In the genomic region with DNA sequence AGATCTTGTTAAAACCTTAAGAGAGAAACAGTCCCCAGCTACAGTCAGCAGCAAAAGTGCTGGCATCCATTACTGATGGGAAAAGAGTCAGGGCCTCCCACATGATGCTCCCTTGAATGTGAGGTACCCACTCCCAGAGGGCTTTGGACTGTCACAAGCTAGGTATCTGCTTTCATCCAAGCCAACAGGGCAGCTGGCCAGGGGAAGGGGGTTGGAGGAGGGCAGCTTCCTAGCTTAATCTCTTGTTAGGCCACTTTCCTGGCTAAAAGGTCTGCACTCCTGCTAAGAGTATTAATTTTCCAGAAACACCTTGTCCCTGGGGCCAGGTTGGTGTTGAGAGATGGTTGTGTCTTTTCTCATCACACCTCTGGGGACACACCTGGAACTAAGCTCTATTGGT, we compare ENCODE assay signal across 16 mouse cellular contexts.
DNase-seq lines count a peak whose midpoint lies in the region; ATAC-seq and TF ChIP-seq lines count a peak whose summit lies in the region.
"Had no signal": no experiment of that assay in that cellular context is flagged by ENCODE, and none has a peak within 500 bp of the region (broad histone marks: within the 10 kb centered on the region; RNA-seq: fewer than 3 reads in every experiment).

No protein-coding gene starts in this region.

- H3K4me2 ChIP-seq in heart, embryonic 13.5 days, result no peak overlapping the region
- no peak overlapping the region for H3K4me2 ChIP-seq in midbrain, embryonic 11.5 days
- no peak overlapping the region for H3K4me2 ChIP-seq in midbrain, embryonic 16.5 days (ENCODE audit: low read length)
- peak overlapping the region; percentile 25; the same call in 1 of the 2 replicates for H3K4me2 ChIP-seq in limb, embryonic 14.5 days (replicated peaks; ENCODE audit: low read depth, low read length, severe bottlenecking)
- H3K4me2 ChIP-seq in intestine, postnatal 0 days (replicated peaks; ENCODE audit: low read depth), result no peak overlapping the region
- H3K4me2 ChIP-seq: intestine, embryonic 15.5 days had no signal

- peak overlapping the region; percentile 77 for H3K27ac ChIP-seq in heart, embryonic 13.5 days (replicated peaks)
- H3K27ac ChIP-seq in midbrain, embryonic 11.5 days (ENCODE audit: low read depth, low read length), result peak overlapping the region; percentile 50
- no peak overlapping the region for H3K27ac ChIP-seq in midbrain, embryonic 16.5 days (ENCODE audit: low read length)
- peak overlapping the region; percentile 78 for H3K27ac ChIP-seq in embryonic facial prominence, embryonic 10.5 days (replicated peaks)
- no peak overlapping the region for H3K27ac ChIP-seq in limb, embryonic 14.5 days (replicated peaks; ENCODE audit: low read depth, low read length)
- H3K27ac ChIP-seq in intestine, postnatal 0 days (ENCODE audit: low read depth, low read length), result no peak overlapping the region
- H3K27ac ChIP-seq: intestine, embryonic 15.5 days had no signal

- no peaks in the 10 kb centered on the region for H3K36me3 ChIP-seq in heart, embryonic 13.5 days
- no peaks in the 10 kb centered on the region for H3K36me3 ChIP-seq in midbrain, embryonic 11.5 days (ENCODE audit: control insufficient read depth, insufficient read depth, low read length)
- H3K36me3 ChIP-seq in midbrain, embryonic 16.5 days (ENCODE audit: control insufficient read depth, insufficient read depth, low read length), result no peaks in the 10 kb centered on the region
- no peaks in the 10 kb centered on the region for H3K36me3 ChIP-seq in embryonic facial prominence, embryonic 10.5 days (replicated peaks)
- no peaks in the 10 kb centered on the region for H3K36me3 ChIP-seq in limb, embryonic 14.5 days (ENCODE audit: control insufficient read depth, insufficient read depth, low read length)
- no peaks in the 10 kb centered on the region for H3K36me3 ChIP-seq in intestine, postnatal 0 days (ENCODE audit: control insufficient read depth, insufficient read depth)
- H3K36me3 ChIP-seq: intestine, embryonic 15.5 days had no signal

- no peak for ATAC-seq in heart, embryonic 13.5 days (ENCODE audit: extremely low read depth, insufficient number of reproducible peaks, low FRiP score, low TSS enrichment)
- ATAC-seq in midbrain, embryonic 11.5 days (ENCODE audit: low FRiP score), result peak; percentile 45
- no peak for ATAC-seq in midbrain, embryonic 16.5 days
- no peak for ATAC-seq in limb, embryonic 14.5 days (ENCODE audit: low FRiP score, low read depth)
- no peak for ATAC-seq in intestine, postnatal 0 days
- ATAC-seq: CD4-positive, CD25-positive, alpha-beta regulatory T cell, adult 4 months had no signal

- H3K4me1 ChIP-seq in heart, embryonic 13.5 days, result peaks cover 32% of the 10 kb centered on the region
- H3K4me1 ChIP-seq in midbrain, embryonic 11.5 days (ENCODE audit: control insufficient read depth, insufficient read depth, low read length), result peaks cover 20% of the 10 kb centered on the region
- peaks cover 7% of the 10 kb centered on the region for H3K4me1 ChIP-seq in midbrain, embryonic 16.5 days (ENCODE audit: control insufficient read depth, insufficient read depth, low read length)
- H3K4me1 ChIP-seq in embryonic facial prominence, embryonic 10.5 days, result peaks cover 41% of the 10 kb centered on the region
- peaks cover 23% of the 10 kb centered on the region for H3K4me1 ChIP-seq in limb, embryonic 14.5 days (ENCODE audit: control insufficient read depth, insufficient read depth, low read length)
- no peaks in the 10 kb centered on the region for H3K4me1 ChIP-seq in intestine, postnatal 0 days (replicated peaks; ENCODE audit: control insufficient read depth, insufficient read depth, low read length)

- H3K27me3 ChIP-seq in heart, embryonic 13.5 days (replicated peaks), result peaks cover 8% of the 10 kb centered on the region; the same call in 1 of the 2 replicates
- no peaks in the 10 kb centered on the region for H3K27me3 ChIP-seq in midbrain, embryonic 11.5 days (ENCODE audit: control insufficient read depth, insufficient read depth, low read length)
- H3K27me3 ChIP-seq in midbrain, embryonic 16.5 days (ENCODE audit: control insufficient read depth, insufficient read depth, low read depth, low read length), result no peaks in the 10 kb centered on the region
- 0 out of 2 replicates have a peak, but pooled peaks cover 5% of the 10 kb centered on the region for H3K27me3 ChIP-seq in embryonic facial prominence, embryonic 10.5 days (replicated peaks; ENCODE audit: low read depth, poor library complexity, severe bottlenecking)
- no peaks in the 10 kb centered on the region for H3K27me3 ChIP-seq in limb, embryonic 14.5 days (ENCODE audit: control insufficient read depth, insufficient read depth, low read length)
- H3K27me3 ChIP-seq in intestine, postnatal 0 days (replicated peaks; ENCODE audit: control insufficient read depth, insufficient read depth, low read length), result no peaks in the 10 kb centered on the region
- H3K27me3 ChIP-seq: intestine, embryonic 15.5 days had no signal

- TF ChIP-seq CTCF in intestine, postnatal 0 days (IDR thresholded peaks at IDR 0.05; ENCODE audit: low read depth), result no peak

- TF ChIP-seq POLR2A in limb, embryonic 14.5 days (IDR thresholded peaks at IDR 0.05; ENCODE audit: borderline replicate concordance, extremely low read depth, insufficient read depth, insufficient read length), result no peak

- no peaks in the 10 kb centered on the region for H3K9me3 ChIP-seq in heart, embryonic 13.5 days
- H3K9me3 ChIP-seq in midbrain, embryonic 11.5 days (ENCODE audit: control insufficient read depth, low read length), result no peaks in the 10 kb centered on the region
- no peaks in the 10 kb centered on the region for H3K9me3 ChIP-seq in midbrain, embryonic 16.5 days (replicated peaks; ENCODE audit: control insufficient read depth, low read length, poor library complexity, severe bottlenecking)
- no peaks in the 10 kb centered on the region for H3K9me3 ChIP-seq in embryonic facial prominence, embryonic 10.5 days
- no peaks in the 10 kb centered on the region for H3K9me3 ChIP-seq in limb, embryonic 14.5 days (ENCODE audit: control insufficient read depth, low read length)
- no peaks in the 10 kb centered on the region for H3K9me3 ChIP-seq in intestine, postnatal 0 days (ENCODE audit: control insufficient read depth)
- H3K9me3 ChIP-seq: intestine, embryonic 15.5 days had no signal

- DNase-seq in heart, adult 11 months, result no peak
- DNase-seq in midbrain, embryonic 11.5 days (ENCODE audit: low spot score, missing footprints), result peak; percentile 93
- no peak for DNase-seq in embryonic facial prominence, embryonic 10.5 days (ENCODE audit: low spot score)
- no peak for DNase-seq in limb, embryonic 14.5 days (ENCODE audit: low spot score)
- DNase-seq in retina, embryonic 14.5 days (ENCODE audit: low spot score), result no peak
- DNase-seq: cerebellum, adult 9-10 months; gastrocnemius, postnatal 25 days; layer of hippocampus, postnatal 36 days; left cerebral cortex, postnatal 4 days; lung, adult 18-20 months; thymus, postnatal 36 days had no signal

- H3K4me3 ChIP-seq in heart, embryonic 13.5 days, result no peak overlapping the region
- no peak overlapping the region for H3K4me3 ChIP-seq in midbrain, embryonic 11.5 days (ENCODE audit: low read depth, low read length)
- H3K4me3 ChIP-seq in midbrain, embryonic 16.5 days (ENCODE audit: low read depth, low read length), result no peak overlapping the region
- no peak overlapping the region for H3K4me3 ChIP-seq in embryonic facial prominence, embryonic 10.5 days
- H3K4me3 ChIP-seq in limb, embryonic 14.5 days (replicated peaks; ENCODE audit: low read length), result no peak overlapping the region
- H3K4me3 ChIP-seq in intestine, postnatal 0 days (ENCODE audit: low read depth, low read length), result no peak overlapping the region
- H3K4me3 ChIP-seq: intestine, embryonic 15.5 days had no signal

- H3K9ac ChIP-seq in heart, embryonic 13.5 days, result no peak overlapping the region
- no peak overlapping the region for H3K9ac ChIP-seq in midbrain, embryonic 11.5 days (ENCODE audit: low read length)
- H3K9ac ChIP-seq in midbrain, embryonic 16.5 days (ENCODE audit: low read depth, low read length), result no peak overlapping the region
- H3K9ac ChIP-seq in limb, embryonic 14.5 days (ENCODE audit: low read depth, low read length, severe bottlenecking), result no peak overlapping the region
- no peak overlapping the region for H3K9ac ChIP-seq in intestine, postnatal 0 days (ENCODE audit: low read depth, low read length)
- H3K9ac ChIP-seq: intestine, embryonic 15.5 days had no signal

Comparison
In these comparisons a context has a peak if more than half of its experiments do, and no peak if none do; other contexts are left out.
1. H3K27ac ChIP-seq: peak in heart, embryonic 13.5 days (single experiment), midbrain, embryonic 11.5 days (single experiment) and embryonic facial prominence, embryonic 10.5 days (single experiment); none in midbrain, embryonic 16.5 days (single experiment), limb, embryonic 14.5 days (single experiment) and intestine, postnatal 0 days (single experiment).